Mouse (Mus musculus): Measurements from ENCODE around the gene Tubgcp3.

GRCm38 (mm10) chr8:12576003-12576402 lies 96.0 kb downstream of the Tubgcp3 start:
- TF ChIP-seq CTCF (IDR thresholded peaks at IDR 0.05; ENCODE audit: low read depth) (no peak), EP300 (IDR thresholded peaks at IDR 0.05; ENCODE audit: low read depth) (no peak)

All from heart, postnatal 0 days (tissue).